Mouse (Mus musculus): ENCODE results near the gene Ccdc124. TPM values are rescaled to one million over a fixed set of nuclear protein-coding genes. Genes with fewer than 3 reads are reported as not detected.

The Ccdc124 gene
- 73.2 and 74.1 TPM in 2 replicates for polyA plus RNA-seq (2015; fragmentation: Nextera tagmentation; extraction: Ambion mirVana)

DNA sequence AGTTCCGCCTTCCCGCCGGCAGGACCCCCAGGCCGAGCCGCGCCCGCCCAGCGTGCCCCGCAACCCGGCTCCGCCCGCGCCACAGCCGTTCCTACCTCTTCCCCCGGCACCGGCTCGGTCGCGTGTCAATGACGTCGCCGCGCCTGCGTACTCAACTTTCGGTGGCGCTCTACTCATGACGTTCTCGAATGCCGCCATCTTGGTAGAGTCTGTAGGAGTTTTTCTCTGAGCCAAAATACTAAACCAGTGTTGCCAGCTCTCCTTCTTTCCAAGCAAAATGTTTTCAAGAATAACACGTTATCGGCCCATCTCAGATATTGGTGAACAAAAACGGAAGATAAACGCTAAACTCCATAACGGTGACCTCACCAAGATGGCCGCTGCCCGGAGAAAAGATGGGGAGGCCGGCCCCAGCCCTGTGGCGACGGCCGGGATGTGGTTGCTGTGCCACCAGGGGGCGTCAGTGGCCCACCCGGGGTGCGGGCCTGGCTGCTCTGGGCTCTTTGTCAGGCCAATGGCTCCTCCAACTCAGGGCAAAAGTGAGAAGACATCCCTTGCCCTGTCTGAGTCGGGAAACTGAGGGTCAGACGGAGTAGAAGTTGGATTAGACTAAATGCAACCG is at the start of gene Ccdc124:
Ccdc124 (minus strand) TSS at position 572 of the 622 bp plus-strand sequence.
- ATAC-seq (ENCODE audit: low FRiP score, low TSS enrichment) (peak; percentile 89), DNase-seq (ENCODE audit: low spot score) (peak; percentile 95)
- H3K4me1 ChIP-seq (replicated peaks; ENCODE audit: control insufficient read depth, insufficient read depth): no peaks in the 10 kb centered on the region
- H3K27ac ChIP-seq (replicated peaks): peak within 1 kb of the TSS; percentile 81
- H3K36me3 ChIP-seq (ENCODE audit: control insufficient read depth, insufficient read depth, low read length): no peaks in the 10 kb centered on the region
- under 1% methylated on average over 45 of the region's 46 CpGs for WGBS
- H3K4me2 ChIP-seq (replicated peaks; ENCODE audit: low read depth): peak within 1 kb of the TSS; percentile 91
- no peaks in the 10 kb centered on the region for H3K9me3 ChIP-seq (ENCODE audit: control insufficient read depth, low read length)
- H3K27me3 ChIP-seq (ENCODE audit: control insufficient read depth, insufficient read depth, low read length): no peaks in the 10 kb centered on the region
- peak within 1 kb of the TSS; percentile 82 for H3K4me3 ChIP-seq (ENCODE audit: low read depth, low read length)
- peak within 1 kb of the TSS; percentile 84 for H3K9ac ChIP-seq (ENCODE audit: low read length)
- TF ChIP-seq CTCF (IDR thresholded peaks at IDR 0.05; ENCODE audit: low read depth) (peak; percentile 98), EP300 (optimal IDR thresholded peaks at IDR 0.05) (no peak)

GRCm38 (mm10) chr8:70920049-70920922 is 46.6 kb upstream of the Ccdc124 start:
- H3K27ac ChIP-seq (replicated peaks): no peak overlapping the region

DNA sequence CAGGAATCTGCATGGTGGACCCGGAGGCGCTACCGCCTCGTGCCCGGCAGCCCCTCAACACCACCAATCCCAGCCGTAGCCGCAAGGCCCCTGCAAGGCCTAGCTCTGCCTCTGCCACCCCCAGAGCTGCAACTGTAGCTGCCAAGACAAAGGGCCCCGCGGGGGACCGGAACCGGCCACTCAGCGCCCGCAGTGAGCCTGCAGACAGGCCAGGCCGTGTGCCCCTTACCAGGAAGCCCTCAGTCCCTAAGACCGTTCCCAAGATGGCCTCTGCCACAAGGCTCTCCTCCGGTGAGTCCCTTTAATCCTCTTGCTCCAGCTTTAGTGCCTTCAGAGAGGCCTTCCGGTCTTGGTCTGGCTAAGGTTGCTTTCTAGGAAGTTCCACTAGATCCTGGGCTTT is 41.0 kb upstream of the Ccdc124 start:
- Histone ChIP-seq H3K36me3 (ENCODE audit: control insufficient read depth, insufficient read depth, low read length) (peaks cover 36% of the 10 kb centered on the region), H3K27me3 (ENCODE audit: control insufficient read depth, insufficient read depth, low read length) (no peaks in the 10 kb centered on the region), H3K9me3 (ENCODE audit: control insufficient read depth, low read length) (no peaks in the 10 kb centered on the region), H3K9ac (ENCODE audit: low read length) (no peak overlapping the region), H3K4me1 (replicated peaks; ENCODE audit: control insufficient read depth, insufficient read depth) (no peaks in the 10 kb centered on the region), H3K27ac (replicated peaks) (no peak overlapping the region), H3K4me2 (replicated peaks; ENCODE audit: low read depth) (no peak overlapping the region), H3K4me3 (ENCODE audit: low read depth, low read length) (no peak overlapping the region)
- 93% methylated on average over 16 of the region's 17 CpGs for WGBS
- DNase-seq (ENCODE audit: low spot score) (no peak), ATAC-seq (ENCODE audit: low FRiP score, low TSS enrichment) (no peak)
- TF ChIP-seq CTCF (IDR thresholded peaks at IDR 0.05; ENCODE audit: low read depth) (no peak), EP300 (optimal IDR thresholded peaks at IDR 0.05) (no peak)

More at GRCm38 (mm10) chr8:70920049-70920922, 46.6 kb upstream of the Ccdc124 start:
- Histone ChIP-seq H3K36me3 (ENCODE audit: control insufficient read depth, insufficient read depth, low read length) (peaks cover 10% of the 10 kb centered on the region; the same call in 1 of the 2 replicates), H3K27me3 (ENCODE audit: control insufficient read depth, insufficient read depth, low read length) (no peaks in the 10 kb centered on the region), H3K4me1 (replicated peaks; ENCODE audit: control insufficient read depth, insufficient read depth) (no peaks in the 10 kb centered on the region), H3K4me2 (replicated peaks; ENCODE audit: low read depth) (no peak overlapping the region), H3K9ac (ENCODE audit: low read length) (no peak overlapping the region), H3K9me3 (ENCODE audit: control insufficient read depth, low read length) (no peaks in the 10 kb centered on the region), H3K4me3 (ENCODE audit: low read depth, low read length) (no peak overlapping the region)
- TF ChIP-seq EP300 (optimal IDR thresholded peaks at IDR 0.05) (no peak), CTCF (IDR thresholded peaks at IDR 0.05; ENCODE audit: low read depth) (no peak; the same call in 1 of the 2 replicates)
- WGBS: 71% methylated on average over 9 of the region's 9 CpGs
- DNase-seq (ENCODE audit: low spot score): no peak
- ATAC-seq (ENCODE audit: low FRiP score, low TSS enrichment): no peak

DNA sequence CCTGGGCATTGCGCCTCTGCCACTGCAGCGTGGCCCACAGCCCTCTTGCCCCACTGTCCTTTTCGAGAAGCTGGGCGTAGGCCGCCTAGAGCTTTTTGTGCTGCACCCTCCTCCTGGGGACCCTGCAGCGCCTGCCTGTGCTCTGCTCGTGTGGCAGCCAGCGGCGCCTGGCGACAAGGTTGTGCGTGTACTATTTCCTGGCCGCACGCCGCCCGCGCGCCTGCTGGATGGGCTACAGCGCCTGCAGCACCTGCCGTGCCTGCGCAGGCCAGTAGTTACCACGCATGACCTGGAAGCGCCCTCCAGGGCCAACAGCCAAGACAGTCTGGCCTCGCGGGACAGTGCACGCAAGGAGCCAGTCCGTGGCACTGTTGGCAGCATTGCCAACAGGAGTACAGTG is 39.8 kb upstream of the Ccdc124 start:
- ATAC-seq (ENCODE audit: low FRiP score, low TSS enrichment) (no peak), DNase-seq (ENCODE audit: low spot score) (no peak)
- 94% methylated on average over 26 of the region's 26 CpGs for whole genome bisulfite sequencing
- H3K36me3 ChIP-seq (ENCODE audit: control insufficient read depth, insufficient read depth, low read length): peaks cover 36% of the 10 kb centered on the region
- no peak overlapping the region for H3K4me3 ChIP-seq (ENCODE audit: low read depth, low read length)
- H3K27me3 ChIP-seq (ENCODE audit: control insufficient read depth, insufficient read depth, low read length): no peaks in the 10 kb centered on the region
- no peaks in the 10 kb centered on the region for H3K4me1 ChIP-seq (replicated peaks; ENCODE audit: control insufficient read depth, insufficient read depth)
- H3K27ac ChIP-seq (replicated peaks): no peak overlapping the region
- H3K9ac ChIP-seq (ENCODE audit: low read length): no peak overlapping the region
- TF ChIP-seq CTCF (IDR thresholded peaks at IDR 0.05; ENCODE audit: low read depth) (no peak), EP300 (optimal IDR thresholded peaks at IDR 0.05) (no peak)
- H3K4me2 ChIP-seq (replicated peaks; ENCODE audit: low read depth): no peak overlapping the region
- no peaks in the 10 kb centered on the region for H3K9me3 ChIP-seq (ENCODE audit: control insufficient read depth, low read length)

GRCm38 (mm10) chr8:70912955-70913354 is 39.2 kb upstream of the Ccdc124 start:
- Histone ChIP-seq H3K4me1 (replicated peaks; ENCODE audit: control insufficient read depth, insufficient read depth) (no peaks in the 10 kb centered on the region), H3K4me2 (replicated peaks; ENCODE audit: low read depth) (no peak overlapping the region), H3K27ac (replicated peaks) (no peak overlapping the region), H3K9ac (ENCODE audit: low read length) (no peak overlapping the region), H3K4me3 (ENCODE audit: low read depth, low read length) (no peak overlapping the region), H3K9me3 (ENCODE audit: control insufficient read depth, low read length) (no peaks in the 10 kb centered on the region), H3K36me3 (ENCODE audit: control insufficient read depth, insufficient read depth, low read length) (peaks cover 36% of the 10 kb centered on the region), H3K27me3 (ENCODE audit: control insufficient read depth, insufficient read depth, low read length) (no peaks in the 10 kb centered on the region)
- 93% methylated on average over 29 of the region's 30 CpGs for WGBS
- DNase-seq (ENCODE audit: low spot score) (no peak), ATAC-seq (ENCODE audit: low FRiP score, low TSS enrichment) (no peak)
- no peak for TF ChIP-seq EP300 (optimal IDR thresholded peaks at IDR 0.05)
- no peak for TF ChIP-seq CTCF (IDR thresholded peaks at IDR 0.05; ENCODE audit: low read depth)

Data from stomach, postnatal 0 days (tissue).